Mouse (Mus musculus) G1E (cell line): Measurements from ENCODE around the gene Armc8. TPM values are rescaled to one million over a fixed set of nuclear protein-coding genes. Genes with fewer than 3 reads are reported as not detected.

ENCODE experiments used
- ATAC-seq: 2 replicates; pipeline ENCODE4 v1.8.0; 2016; ENCODE audit warnings: mild to moderate bottlenecking; ENCODE audit not compliant: insufficient number of reproducible peaks, poor library complexity, low FRiP score, severe bottlenecking; ENCODE audit errors: extremely low read depth
- DNase-seq: peaks from one replicate; pipeline ENCODE4 v3.0.0; 2012; ENCODE audit warnings: low spot score
- H3K27me3 ChIP-seq: 2 replicates; pipeline ENCODE4 v1.6.1; 2012; ENCODE audit warnings: mild to moderate bottlenecking, low read length, inconsistent platforms; ENCODE audit not compliant: insufficient read depth
- H3K36me3 ChIP-seq: replicated peaks from 2 replicates; pipeline ENCODE3; 2012; ENCODE audit warnings: mild to moderate bottlenecking, inconsistent platforms
- H3K4me1 ChIP-seq: 2 replicates; pipeline ENCODE4 v1.6.1; 2012; ENCODE audit warnings: low read depth, low read length, inconsistent platforms, mixed read lengths; ENCODE audit not compliant: insufficient read depth
- H3K4me3 ChIP-seq: 2 replicates; pipeline ENCODE4 v1.5.1; 2012; ENCODE audit warnings: low read depth, mild to moderate bottlenecking, inconsistent platforms, low read length, moderate library complexity, mixed read lengths
- H3K9me3 ChIP-seq: replicated peaks from 2 replicates; pipeline ENCODE4 v1.6.1; 2012; ENCODE audit warnings: inconsistent platforms
- CTCF ChIP-seq: IDR thresholded peaks from 2 replicates; pipeline ENCODE4 v1.5.1; 2012; ENCODE audit warnings: low read depth, low read length, inconsistent platforms, mixed read lengths
- GATA1 ChIP-seq: IDR thresholded peaks from 2 replicates; pipeline ENCODE4 v1.6.1; 2012; ENCODE audit warnings: borderline replicate concordance, low read length, inconsistent platforms, mixed read lengths
- GATA2 ChIP-seq: IDR thresholded peaks from 2 replicates; pipeline ENCODE4 v1.6.1; 2012; ENCODE audit warnings: low read depth, low read length, inconsistent platforms, borderline replicate concordance
- POLR2AphosphoS5 ChIP-seq: IDR thresholded peaks from 2 replicates; pipeline ENCODE4 v1.6.1; 2012; ENCODE audit warnings: low read depth, low read length, inconsistent platforms; ENCODE audit not compliant: insufficient replicate concordance
- TAL1 ChIP-seq: conservative IDR thresholded peaks from 2 replicates; pipeline ENCODE4 v1.6.1; 2012; ENCODE audit warnings: low read depth, low read length, inconsistent platforms, mixed read lengths
- polyA plus RNA-seq: library from polyadenylated mRNA; stranded (reverse); fragments of >175 nt; gene quantifications from 2 replicates; pipeline ENCODE4 v1.2.3, GENCODE M21; 2012
- total RNA-seq, 2 experiments: library from RNA; stranded (forward) in 1 of 2; stranded (reverse) in 1 of 2; fragments of 200-1000 nt in 1 of 2; fragments of >200 nt in 1 of 2; fragmentation: Nextera tagmentation in 1 of 2; gene quantifications; 2 replicates each; pipeline ENCODE4 v1.2.3; 2014 to 2017

The Armc8 gene
- total and polyA plus RNA-seq, 3 experiments: 3.6 to 29.1 (median 27.8) TPM

GRCm38 (mm10) chr9:99430806-99431205 is 137.9 kb downstream of the Armc8 start:
- H3K36me3 ChIP-seq: no peaks in the 10 kb centered on the region
- peaks cover 55% of the 10 kb centered on the region for H3K4me1 ChIP-seq
- ATAC-seq (no peak), DNase-seq (no peak)
- H3K9me3 ChIP-seq: no peaks in the 10 kb centered on the region
- TF ChIP-seq TAL1: no peak
- no peak for TF ChIP-seq GATA1
- no peak for TF ChIP-seq CTCF
- no peak for TF ChIP-seq POLR2AphosphoS5
- TF ChIP-seq GATA2: no peak
- H3K27me3 ChIP-seq: peaks cover 25% of the 10 kb centered on the region
- no peak overlapping the region for H3K4me3 ChIP-seq

GRCm38 (mm10) chr9:99429845-99430244 is 138.9 kb downstream of the Armc8 start:
- H3K36me3 ChIP-seq: no peaks in the 10 kb centered on the region
- H3K4me1 ChIP-seq: peaks cover 48% of the 10 kb centered on the region
- H3K9me3 ChIP-seq: no peaks in the 10 kb centered on the region
- no peak overlapping the region for H3K4me3 ChIP-seq
- H3K27me3 ChIP-seq: peaks cover 27% of the 10 kb centered on the region
- ATAC-seq: no peak
- no peak for DNase-seq
- TF ChIP-seq GATA2 (no peak), TAL1 (no peak), GATA1 (no peak), CTCF (no peak), POLR2AphosphoS5 (no peak)

GRCm38 (mm10) chr9:99428601-99429331 is 139.9 kb downstream of the Armc8 start:
- Histone ChIP-seq H3K36me3 (no peaks in the 10 kb centered on the region), H3K4me3 (no peak overlapping the region), H3K9me3 (no peaks in the 10 kb centered on the region), H3K4me1 (peaks cover 48% of the 10 kb centered on the region), H3K27me3 (peaks cover 37% of the 10 kb centered on the region)
- TF ChIP-seq CTCF (no peak), GATA1 (no peak), TAL1 (no peak), POLR2AphosphoS5 (no peak), GATA2 (no peak)
- no peak for DNase-seq
- ATAC-seq: no peak

Other genes with a start within 250 kb of the Armc8 start
- not detected in 2 replicates for gene Esyt3, start 210.3 kb downstream of the Armc8 start, total RNA-seq (2014; fragmentation: Nextera tagmentation)
- gene Esyt3, start 210.3 kb downstream of the Armc8 start, total RNA-seq (2017): under 0.01 and 0.49 TPM in 2 replicates
- not detected in 2 replicates for gene Esyt3, start 210.3 kb downstream of the Armc8 start, polyA plus RNA-seq
- gene Mras, start 131.5 kb downstream of the Armc8 start, total RNA-seq (2014; fragmentation: Nextera tagmentation): not detected in 2 replicates
- 2.1 TPM in 2 replicates for gene Mras, start 131.5 kb downstream of the Armc8 start, total RNA-seq (2017)
- 0.04 and 0.12 TPM in 2 replicates for gene Mras, start 131.5 kb downstream of the Armc8 start, polyA plus RNA-seq
- gene Nme9, start 117.4 kb downstream of the Armc8 start, total RNA-seq (2014; fragmentation: Nextera tagmentation): not detected in 2 replicates
- not detected in 2 replicates for gene Nme9, start 117.4 kb downstream of the Armc8 start, total RNA-seq (2017)
- gene Nme9, start 117.4 kb downstream of the Armc8 start, polyA plus RNA-seq: not detected in 2 replicates
- 14.7 and 17.3 TPM in 2 replicates for gene Dbr1, start 6.9 kb upstream of the Armc8 start, total RNA-seq (2014; fragmentation: Nextera tagmentation)
- gene Dbr1, start 6.9 kb upstream of the Armc8 start, total RNA-seq (2017): 49.0 and 52.7 TPM in 2 replicates
- 46.2 and 48.9 TPM in 2 replicates for gene Dbr1, start 6.9 kb upstream of the Armc8 start, polyA plus RNA-seq
- not detected in 2 replicates for gene A4gnt, start 43.6 kb upstream of the Armc8 start, total RNA-seq (2014; fragmentation: Nextera tagmentation)
- 0.16 TPM in 1 of 2 replicates, not detected in the other for gene A4gnt, start 43.6 kb upstream of the Armc8 start, total RNA-seq (2017)
- not detected in 2 replicates for gene A4gnt, start 43.6 kb upstream of the Armc8 start, polyA plus RNA-seq
- gene Dzip1l, start 60.6 kb upstream of the Armc8 start, total RNA-seq (2014; fragmentation: Nextera tagmentation): not detected in 2 replicates
- gene Dzip1l, start 60.6 kb upstream of the Armc8 start, total RNA-seq (2017): 0.33 and 0.58 TPM in 2 replicates
- gene Dzip1l, start 60.6 kb upstream of the Armc8 start, polyA plus RNA-seq: not detected in 2 replicates
- not detected in 2 replicates for gene Cldn18, start 148.4 kb upstream of the Armc8 start, total RNA-seq (2014; fragmentation: Nextera tagmentation)
- gene Cldn18, start 148.4 kb upstream of the Armc8 start, total RNA-seq (2017): 0.27 TPM in 1 of 2 replicates, not detected in the other
- gene Cldn18, start 148.4 kb upstream of the Armc8 start, polyA plus RNA-seq: not detected in 2 replicates